Mouse (Mus musculus) spleen, adult 2 months (tissue): Measurements from ENCODE around the gene Crxos.

Experiments used
- CTCF ChIP-seq: fragments of 200-500 bp; IDR thresholded peaks from 2 replicates; pipeline ENCODE4 v1.5.1; 2011; ENCODE audit warnings: mild to moderate bottlenecking, inconsistent platforms; ENCODE audit not compliant: insufficient read depth, insufficient read length, insufficient replicate concordance; ENCODE audit errors: extremely low read depth
- POLR2A ChIP-seq: fragments of 200-500 bp; IDR thresholded peaks from 2 replicates; pipeline ENCODE4 v1.6.1; 2011; ENCODE audit warnings: low read depth, low read length, inconsistent platforms

DNA sequence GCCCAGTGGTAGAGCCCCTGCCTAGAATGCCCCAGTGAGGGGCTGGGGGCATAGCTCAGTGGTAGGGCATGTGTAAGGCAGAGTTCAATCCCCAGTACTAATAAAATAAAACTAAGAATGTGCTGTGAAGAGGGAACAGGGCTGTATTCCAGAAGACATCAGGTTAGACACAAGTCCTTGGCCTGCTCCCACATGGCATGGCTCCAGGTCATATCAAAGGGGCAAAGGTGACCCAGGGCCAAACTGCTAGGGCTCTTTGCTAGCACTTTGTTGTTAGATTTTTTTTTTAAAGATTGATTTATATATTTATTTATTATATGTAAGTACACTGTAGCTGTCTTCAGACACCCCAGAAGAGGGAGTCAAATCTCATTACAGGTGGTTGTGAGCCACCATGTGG, 36.0 kb downstream of the Crxos start:
- TF ChIP-seq POLR2A (no peak), CTCF (no peak)
